Mouse (Mus musculus) ovary, postnatal 36 days (tissue): ENCODE measurements around the gene Atp8b4.

Source experiments
- DNase-seq: peaks from one replicate; pipeline ENCODE4 v3.0.0; 2022; ENCODE audit warnings: low spot score, mixed read lengths

Gene Atp8b4

GRCm38 (mm10) chr2:126361131-126361810 is 139.2 kb downstream of the Atp8b4 start:
- no peak for DNase-seq

- DNase-seq: peak; percentile 37
Measured at GRCm38 (mm10) chr2:126360688-126361087, 139.8 kb downstream of the Atp8b4 start.

- DNase-seq: no peak
Measured at GRCm38 (mm10) chr2:126359965-126360364, 140.5 kb downstream of the Atp8b4 start.

GRCm38 (mm10) chr2:126359278-126359677 is 141.2 kb downstream of the Atp8b4 start:
- DNase-seq: no peak

GRCm38 (mm10) chr2:126358741-126359140 is 141.7 kb downstream of the Atp8b4 start:
- DNase-seq: no peak

GRCm38 (mm10) chr2:126355259-126355658 is 145.2 kb downstream of the Atp8b4 start:
- no peak for DNase-seq

GRCm38 (mm10) chr2:126351811-126352210 is 148.7 kb downstream of the Atp8b4 start:
- DNase-seq: no peak

GRCm38 (mm10) chr2:126343026-126343593 is 157.4 kb downstream of the Atp8b4 start:
- DNase-seq: no peak

GRCm38 (mm10) chr2:126341521-126341920 is 159.0 kb downstream of the Atp8b4 start:
- DNase-seq: no peak

GRCm38 (mm10) chr2:126340201-126340600 is 160.3 kb downstream of the Atp8b4 start:
- DNase-seq: no peak

- no peak for DNase-seq
Measured at GRCm38 (mm10) chr2:126339516-126339915, 161.0 kb downstream of the Atp8b4 start.

- no peak for DNase-seq
Measured at GRCm38 (mm10) chr2:126337143-126337542, 163.3 kb downstream of the Atp8b4 start.

GRCm38 (mm10) chr2:126331794-126332193 is 168.7 kb downstream of the Atp8b4 start:
- no peak for DNase-seq

GRCm38 (mm10) chr2:126323206-126323605 is 177.3 kb downstream of the Atp8b4 start:
- no peak for DNase-seq

- DNase-seq: no peak
Measured at GRCm38 (mm10) chr2:126322631-126323031, 177.8 kb downstream of the Atp8b4 start.

- no peak for DNase-seq
Measured at GRCm38 (mm10) chr2:126318071-126318470, 182.4 kb downstream of the Atp8b4 start.

GRCm38 (mm10) chr2:126316942-126317341 is 183.5 kb downstream of the Atp8b4 start:
- DNase-seq: no peak

- DNase-seq: no peak
Measured at GRCm38 (mm10) chr2:126316346-126316745, 184.1 kb downstream of the Atp8b4 start.

GRCm38 (mm10) chr2:126311056-126311455 is 189.4 kb downstream of the Atp8b4 start:
- no peak for DNase-seq

GRCm38 (mm10) chr2:126309994-126310393 is 190.5 kb downstream of the Atp8b4 start:
- no peak for DNase-seq

GRCm38 (mm10) chr2:126304621-126305020 is 195.9 kb downstream of the Atp8b4 start:
- no peak for DNase-seq

GRCm38 (mm10) chr2:126303226-126303625 is 197.2 kb downstream of the Atp8b4 start:
- DNase-seq: no peak

- DNase-seq: no peak
Measured at GRCm38 (mm10) chr2:126302381-126302780, 198.1 kb downstream of the Atp8b4 start.

- DNase-seq: no peak
Measured at GRCm38 (mm10) chr2:126290702-126291101, 209.8 kb downstream of the Atp8b4 start.
